Mouse (Mus musculus) thymus, postnatal 4 days (tissue): Measurements from ENCODE around the gene Prpf31.
"Not testable (repeated sequence)": the region's sequence is repeated elsewhere in the genome, so short reads cannot be mapped to it uniquely, and the experiment has no call there.

Experiments used
- DNase-seq: peaks from one replicate; pipeline ENCODE4 v3.0.0; 2021

The Prpf31 gene

DNA sequence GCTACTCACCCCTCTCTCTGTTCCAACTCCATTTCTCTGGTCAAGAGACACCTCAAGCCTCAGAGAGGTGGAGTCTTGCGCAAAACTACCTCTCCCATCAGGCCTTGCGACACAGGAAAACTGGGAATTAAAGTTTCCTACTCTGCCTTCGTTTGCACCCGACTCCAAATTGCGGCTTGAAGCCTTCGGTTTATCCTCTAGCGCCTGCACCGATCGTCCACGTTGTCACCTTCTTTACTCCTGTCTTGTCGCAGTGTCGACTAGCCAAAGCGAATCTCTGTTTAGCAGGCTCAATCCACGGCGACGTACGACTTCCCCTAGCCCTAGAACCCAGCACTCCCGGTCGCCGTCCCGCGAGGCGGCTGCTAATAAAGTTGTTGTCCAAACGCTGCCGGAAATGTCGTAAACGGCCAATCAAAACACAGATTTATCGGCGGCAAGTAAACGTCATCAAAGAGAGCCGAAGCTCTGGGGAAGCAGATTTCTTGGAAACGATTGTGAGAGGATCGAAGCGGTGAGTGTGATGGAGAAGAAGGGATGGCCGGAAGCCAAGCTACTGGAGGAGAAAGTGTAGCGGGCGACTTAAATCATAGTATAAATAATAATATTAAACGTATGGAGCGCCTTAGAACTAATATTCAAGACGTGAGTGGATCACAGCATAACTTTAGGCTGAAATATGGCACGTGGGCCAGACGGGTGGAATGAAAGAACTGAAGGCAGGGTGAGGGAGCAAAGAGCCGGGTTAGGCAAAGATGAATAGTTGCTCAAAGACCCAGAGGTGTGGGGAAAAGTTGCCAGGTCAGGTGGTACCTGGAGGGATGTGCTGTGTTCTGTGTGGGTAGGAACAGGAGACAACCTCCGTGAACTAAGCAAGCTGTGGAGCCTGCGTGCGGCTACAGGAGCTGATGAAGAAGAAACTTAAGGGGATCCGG is at the start of gene Prpf31, which contains the start of gene Tfpt:
Gene Prpf31 (plus strand): TSS at position 443 of the 935 bp plus-strand sequence.
Gene Tfpt (minus strand): TSS at position 387 of the 935 bp plus-strand sequence.
- DNase-seq: peak; percentile 87

DNA sequence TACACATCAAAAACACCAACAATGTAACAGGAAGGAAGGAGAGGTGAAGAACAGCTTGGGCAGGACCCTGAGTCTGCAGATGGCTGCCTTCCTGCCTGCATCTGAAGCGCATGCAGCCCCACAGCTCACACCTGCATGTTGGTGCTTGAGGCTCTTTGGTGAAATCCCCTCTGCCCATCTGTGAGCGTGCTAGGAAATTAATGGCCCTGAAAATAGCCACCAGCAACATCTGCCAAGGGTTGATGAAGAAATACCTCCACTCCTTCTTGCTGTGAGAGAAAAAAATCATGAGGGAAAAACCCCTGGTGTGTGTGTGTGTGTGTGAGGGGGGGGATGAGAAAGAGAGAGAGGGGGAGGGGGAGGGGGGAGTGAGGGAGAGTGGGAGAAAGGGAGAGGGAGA is 49.8 kb upstream of the Prpf31 start:
- DNase-seq: peak; percentile 13

DNA sequence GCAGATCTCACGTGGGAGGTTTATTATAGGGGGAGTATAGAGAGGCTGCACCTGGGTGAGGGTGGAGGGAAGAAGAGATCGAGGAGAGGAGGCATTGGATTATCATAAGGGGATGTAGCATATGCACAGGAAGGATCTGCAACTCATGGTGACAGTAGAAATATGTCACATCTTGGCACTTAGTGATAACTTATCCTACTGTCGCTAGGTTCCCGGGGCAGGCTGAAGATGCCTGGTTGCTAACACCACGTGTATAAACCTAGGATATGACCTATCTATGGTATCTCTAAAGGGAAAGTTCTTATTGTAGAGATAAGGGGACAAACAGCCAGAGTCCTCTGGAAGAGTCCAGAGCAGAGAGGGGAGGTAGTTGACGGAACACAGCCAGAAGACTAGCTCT is 44.0 kb upstream of the Prpf31 start:
- no peak for DNase-seq

DNA sequence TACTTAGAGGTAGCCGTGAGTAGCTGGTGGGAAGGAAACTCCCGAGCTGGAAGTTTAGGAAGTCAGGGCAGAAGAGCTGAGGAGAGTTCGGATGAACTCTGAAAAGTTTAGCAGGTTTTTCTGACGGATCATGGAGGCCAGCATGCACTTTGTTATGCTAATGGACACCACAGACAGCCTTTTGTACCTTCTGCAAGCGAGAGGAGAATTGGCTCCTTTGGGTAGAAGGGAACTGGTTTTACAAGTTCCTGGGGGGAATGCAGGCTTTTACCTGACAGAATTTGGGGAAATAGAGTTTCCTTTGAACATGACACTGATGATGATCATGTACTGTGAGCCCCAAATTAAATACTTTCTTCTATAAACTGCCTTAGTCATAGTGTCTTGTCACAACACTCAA is 43.5 kb upstream of the Prpf31 start:
- DNase-seq: no peak

DNA sequence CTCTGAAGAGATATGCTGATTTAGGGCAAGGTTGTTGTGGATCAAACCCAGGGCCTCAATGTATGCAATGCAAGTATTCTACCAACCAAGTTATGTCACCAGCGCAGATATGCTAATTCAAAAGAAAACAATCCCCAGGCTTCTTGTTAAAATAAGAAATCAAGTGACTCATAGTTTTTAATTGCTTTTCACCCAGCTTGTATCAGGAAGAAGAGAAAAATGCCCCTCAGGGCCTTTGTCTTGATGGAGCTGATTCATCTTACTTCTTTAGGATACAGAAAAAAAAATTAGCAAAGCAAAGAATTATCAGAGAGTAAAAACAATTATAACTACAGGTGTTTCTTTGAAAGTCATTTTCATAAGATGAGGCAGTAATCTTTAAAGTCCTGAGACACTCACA is 42.5 kb upstream of the Prpf31 start:
- DNase-seq: no peak

DNA sequence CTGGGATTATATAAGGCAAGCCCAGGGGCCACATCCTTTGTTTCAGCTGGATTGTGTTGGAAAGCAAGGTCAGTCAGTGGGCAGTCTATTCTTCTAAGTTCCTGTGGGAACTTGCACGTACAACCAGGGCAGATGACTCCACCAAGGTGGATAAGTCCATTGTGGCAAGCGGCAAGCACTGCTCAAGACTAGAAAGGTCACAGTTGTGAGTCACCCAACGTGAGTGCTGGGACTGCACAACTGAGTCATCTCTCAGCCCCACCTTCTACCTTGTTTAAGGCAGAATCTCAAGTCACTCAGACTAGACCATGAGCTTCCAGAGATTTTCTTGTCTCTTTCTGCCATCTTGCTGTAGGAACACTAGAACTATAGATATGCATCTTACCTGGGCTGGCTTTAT is 39.2 kb upstream of the Prpf31 start:
- DNase-seq: no peak

DNA sequence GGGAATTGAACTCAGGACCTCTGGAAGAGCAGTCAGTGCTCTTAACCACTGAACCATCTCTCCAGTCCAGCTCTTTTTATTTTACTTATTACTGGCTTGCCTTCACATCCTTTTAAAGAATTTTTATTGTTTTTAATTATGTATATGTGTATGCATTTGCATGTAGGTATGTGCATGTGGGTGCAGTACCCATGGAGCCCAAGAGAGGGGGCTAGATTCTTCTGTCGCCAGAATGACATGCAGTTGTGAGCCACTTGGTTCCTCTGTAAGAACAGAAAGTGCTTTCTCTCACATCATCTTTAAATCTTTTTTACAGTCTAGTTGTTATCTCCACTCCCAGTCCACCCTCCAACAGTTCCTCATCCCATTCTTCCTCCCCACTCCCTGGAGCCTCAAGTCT is 38.3 kb upstream of the Prpf31 start:
- no peak for DNase-seq

DNA sequence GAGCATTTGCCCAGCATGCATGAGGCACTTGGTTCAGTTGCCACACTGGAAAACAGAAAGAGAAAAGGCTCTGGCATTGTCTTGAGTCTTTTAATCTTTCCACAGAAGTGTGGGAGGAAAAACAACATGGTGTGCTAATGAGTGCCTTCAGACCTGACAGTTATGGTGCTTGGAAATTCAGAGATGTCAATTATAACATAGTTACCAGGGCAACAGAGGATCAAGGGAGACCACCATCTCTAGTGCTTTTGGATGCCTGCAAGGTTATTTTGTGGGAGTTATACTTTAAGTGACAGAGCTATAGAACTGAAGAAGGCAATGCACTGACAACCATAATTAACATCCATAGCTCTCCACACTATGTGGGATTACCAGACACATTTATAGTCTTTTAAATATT is 35.9 kb upstream of the Prpf31 start:
- no peak for DNase-seq

DNA sequence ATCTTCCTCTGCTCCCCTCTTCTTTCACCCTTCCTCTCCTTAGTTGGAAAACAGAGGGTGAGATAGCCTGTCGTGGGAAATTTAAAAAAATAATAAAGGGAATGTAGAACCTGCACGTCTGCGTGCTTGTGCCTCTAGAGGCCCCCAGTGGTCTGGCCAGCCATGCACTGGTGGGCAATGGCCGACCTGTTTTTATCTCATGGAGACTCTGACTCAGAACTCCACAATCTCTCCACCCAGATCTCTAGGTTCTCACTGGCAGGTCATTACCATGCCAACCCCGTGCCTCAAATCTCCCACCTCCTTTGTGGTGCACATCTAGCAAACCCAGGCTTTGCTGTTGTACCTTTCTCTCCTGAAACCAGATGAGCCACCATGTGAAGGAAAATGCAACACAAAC is 35.1 kb upstream of the Prpf31 start:
- DNase-seq: no peak

DNA sequence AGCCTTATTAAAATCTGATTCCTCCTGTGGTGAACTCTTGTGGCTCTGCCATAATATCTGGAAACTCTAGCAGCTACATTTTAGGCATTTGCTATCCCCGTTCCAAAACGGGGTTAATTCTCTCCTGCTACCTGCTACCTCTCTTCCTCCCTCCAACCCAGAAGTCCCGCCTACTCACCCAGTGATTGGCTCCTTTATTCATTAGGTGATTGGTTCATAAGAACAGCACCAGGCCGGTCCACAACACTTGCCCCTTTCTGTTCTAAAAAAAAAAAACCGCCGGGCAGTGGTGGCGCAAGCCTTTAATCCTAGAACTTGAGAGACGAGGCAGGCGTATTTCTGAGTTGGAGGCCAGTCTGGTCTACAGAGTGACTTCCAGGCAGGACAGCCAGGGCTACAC is 34.6 kb upstream of the Prpf31 start:
- no peak for DNase-seq

DNA sequence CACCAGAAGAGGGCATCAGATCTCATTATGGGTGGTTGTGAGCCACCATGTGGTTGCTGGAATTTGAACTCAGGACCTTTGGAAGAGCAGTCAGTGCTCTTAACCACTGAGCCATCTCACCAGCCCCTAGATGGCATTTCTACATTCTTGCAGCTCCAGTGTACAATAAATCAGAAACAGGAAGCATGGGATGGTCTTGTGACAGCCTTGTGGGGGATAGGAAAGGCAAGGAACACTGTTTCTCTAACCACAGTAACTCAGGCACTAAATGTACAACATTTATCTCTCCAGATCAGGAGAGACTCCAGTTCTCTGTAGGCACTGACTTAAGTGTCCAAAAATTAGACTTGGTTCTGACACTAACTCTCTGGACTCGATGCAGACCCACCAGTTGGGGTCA is 32.0 kb upstream of the Prpf31 start:
- DNase-seq: not testable (repeated sequence)

DNA sequence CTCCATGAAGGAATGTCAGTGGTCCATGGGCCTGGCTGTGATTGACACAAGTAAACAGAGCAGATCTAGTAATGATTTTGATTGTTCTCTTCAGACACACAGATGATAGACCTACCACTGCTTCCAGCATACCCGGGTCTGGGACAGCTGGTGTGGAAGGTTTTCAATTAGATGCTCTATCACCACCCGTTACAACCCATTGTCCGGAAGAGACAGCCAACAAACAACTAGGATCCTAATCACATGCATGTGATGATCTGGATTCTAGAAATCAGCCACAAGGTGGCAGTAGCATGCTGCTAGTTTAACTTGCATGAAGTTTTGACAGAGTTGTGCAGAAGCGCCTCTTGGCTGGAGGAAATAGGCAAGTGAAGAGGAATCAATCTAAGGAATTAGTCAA is 28.7 kb upstream of the Prpf31 start:
- peak; percentile 71 for DNase-seq

DNA sequence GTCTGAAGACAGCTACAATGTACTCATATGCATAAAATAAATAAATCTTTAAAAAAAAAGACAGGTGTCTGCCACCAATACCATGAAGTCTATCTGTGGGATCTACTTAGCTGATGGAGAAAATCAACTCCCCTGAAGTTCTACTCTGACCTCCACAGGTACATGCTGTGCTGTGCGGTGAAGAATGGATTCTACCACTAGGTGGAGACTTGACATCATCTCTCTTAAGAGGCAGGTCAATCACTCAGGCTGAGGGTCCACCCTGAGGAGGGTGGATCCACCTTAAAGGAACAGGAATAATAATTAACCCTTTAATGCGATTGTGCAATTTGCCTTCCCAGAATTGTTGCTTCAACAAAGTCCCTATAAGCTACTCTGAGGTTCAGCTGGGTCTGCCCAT is 23.0 kb upstream of the Prpf31 start:
- DNase-seq: peak; percentile 32

DNA sequence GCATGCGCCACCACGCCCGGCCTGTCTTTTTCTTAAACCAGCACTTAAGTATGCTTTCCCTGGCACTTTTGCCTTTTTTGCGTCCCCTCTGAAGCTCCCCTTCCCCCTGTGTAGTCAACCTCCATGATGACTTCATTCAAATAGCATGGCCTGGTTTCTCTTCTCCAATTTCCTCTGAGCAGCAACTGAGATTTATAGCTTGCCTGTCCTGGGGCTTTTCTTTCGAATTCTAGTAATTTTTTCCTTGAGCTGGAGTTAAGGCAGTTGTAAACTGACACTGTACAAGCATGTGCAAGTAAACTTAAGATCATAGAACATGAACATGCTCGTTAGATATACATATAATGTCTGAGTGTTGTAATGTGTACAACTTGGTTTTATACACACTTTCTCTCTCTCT is 22.4 kb upstream of the Prpf31 start:
- DNase-seq: no peak

DNA sequence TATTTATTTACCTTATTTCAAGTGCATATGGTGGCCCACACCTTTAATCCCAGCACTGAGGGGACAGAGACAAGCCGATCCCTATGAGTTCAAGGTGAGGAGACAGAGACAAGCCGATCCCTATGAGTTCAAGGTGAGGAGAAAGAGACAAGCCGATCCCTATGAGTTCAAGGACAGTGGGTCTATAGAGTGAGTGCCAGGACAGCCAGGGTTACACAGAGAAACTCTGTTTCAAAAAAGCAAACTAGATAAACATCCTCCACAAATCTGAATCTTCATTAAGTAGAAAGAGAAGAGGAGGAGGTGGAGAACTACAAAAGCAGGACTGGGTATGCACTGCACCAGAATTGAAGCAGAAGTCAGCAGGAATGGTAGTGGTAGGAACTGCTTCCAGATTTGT is 21.1 kb upstream of the Prpf31 start:
- no peak for DNase-seq

DNA sequence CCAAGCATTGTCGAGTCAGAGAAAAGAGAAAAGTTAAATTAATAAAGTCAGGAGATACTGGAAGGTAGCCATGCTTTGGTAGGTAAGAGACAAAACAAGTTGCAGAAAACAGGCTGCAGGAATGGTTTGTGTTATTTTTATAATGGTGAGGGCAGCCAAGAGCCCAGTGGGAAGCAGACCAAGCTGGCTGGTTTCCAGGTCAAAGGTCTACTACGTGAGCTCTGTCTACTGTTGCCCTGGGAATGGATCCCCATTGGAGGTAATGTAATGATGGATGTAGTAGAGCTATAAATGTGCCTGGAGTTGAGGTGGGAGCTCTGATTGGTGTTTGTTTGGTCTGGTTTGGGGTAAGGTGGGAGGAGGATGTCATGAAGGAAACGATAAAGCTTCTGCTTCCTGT is 20.7 kb upstream of the Prpf31 start:
- DNase-seq: no peak

DNA sequence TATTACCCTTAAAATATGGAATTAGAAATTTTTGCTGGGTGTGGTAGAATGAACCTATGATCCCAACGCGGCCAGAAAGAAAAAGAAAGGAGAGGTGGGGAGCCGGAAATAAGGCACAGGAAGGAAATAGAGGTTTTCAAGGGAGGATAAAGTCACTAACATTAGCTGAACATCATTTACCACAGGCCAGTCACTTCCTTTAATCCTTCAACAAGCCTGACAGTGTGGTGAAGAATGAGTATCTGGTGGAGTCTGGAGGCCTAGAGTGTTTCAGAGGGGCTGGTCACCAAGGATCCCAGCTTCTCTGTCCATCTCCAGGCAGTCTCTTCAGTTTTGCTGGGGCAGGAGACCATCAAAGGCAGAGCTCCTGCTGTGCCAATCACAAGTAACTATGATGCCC is 19.3 kb upstream of the Prpf31 start:
- DNase-seq: no peak

DNA sequence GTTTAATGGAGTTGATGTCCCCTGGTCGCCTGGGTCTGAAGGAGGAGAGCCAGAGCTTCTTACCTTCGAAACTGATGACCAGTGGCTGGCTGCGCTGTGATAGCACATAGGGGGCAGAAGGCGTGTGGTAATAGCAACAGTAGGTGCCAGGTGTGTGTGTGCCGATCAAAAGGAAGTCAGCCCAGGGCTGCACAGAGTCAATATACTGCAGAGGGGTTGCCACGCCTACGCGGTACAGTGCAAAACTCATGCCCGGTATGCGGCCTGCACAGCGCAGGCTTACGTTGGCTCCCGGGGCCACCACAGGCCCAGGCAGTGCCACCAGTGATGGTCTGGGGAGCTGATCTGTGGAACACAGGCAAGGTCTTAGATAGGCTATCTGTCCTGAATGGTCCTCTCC is 18.8 kb upstream of the Prpf31 start:
- DNase-seq: no peak

DNA sequence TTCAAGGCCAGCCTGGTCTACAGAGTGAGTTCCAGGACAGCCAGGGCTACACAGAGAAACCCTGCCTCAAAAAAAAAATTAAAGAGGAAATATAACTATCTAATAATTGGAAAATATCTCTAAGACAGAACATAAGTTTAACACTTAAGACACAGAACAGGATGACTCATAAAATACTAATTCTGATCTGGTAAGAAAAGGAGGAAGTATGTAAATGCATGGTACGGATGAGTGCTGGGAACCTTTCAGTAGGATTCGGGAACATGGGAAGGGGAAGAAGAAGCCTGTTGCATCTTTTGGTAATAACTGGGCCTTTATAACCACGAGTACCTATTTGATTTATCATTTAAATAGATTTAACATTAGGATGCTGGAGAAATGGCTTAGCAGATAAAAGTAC is 15.8 kb upstream of the Prpf31 start:
- DNase-seq: no peak

DNA sequence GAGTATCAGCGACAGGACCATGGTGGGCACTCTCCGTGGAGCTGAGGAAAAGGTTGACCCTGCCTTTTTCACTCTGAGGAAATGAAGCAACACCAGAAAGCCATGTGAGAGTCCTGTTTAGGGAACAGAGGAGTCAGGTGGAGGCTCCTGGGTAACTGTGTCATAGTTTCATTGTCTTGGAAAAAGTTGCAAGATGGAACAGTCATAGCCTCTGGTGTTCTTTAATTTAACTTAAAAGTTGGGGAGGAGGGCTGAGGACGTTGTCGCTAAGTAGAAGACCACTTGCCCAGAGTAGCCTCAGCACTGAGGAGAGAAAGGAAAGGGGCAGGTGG is 13.8 kb upstream of the Prpf31 start, which contains the start of gene Oscar:
Gene Oscar (minus strand): TSS at position 101 of the 332 bp plus-strand sequence.
- no peak for DNase-seq

DNA sequence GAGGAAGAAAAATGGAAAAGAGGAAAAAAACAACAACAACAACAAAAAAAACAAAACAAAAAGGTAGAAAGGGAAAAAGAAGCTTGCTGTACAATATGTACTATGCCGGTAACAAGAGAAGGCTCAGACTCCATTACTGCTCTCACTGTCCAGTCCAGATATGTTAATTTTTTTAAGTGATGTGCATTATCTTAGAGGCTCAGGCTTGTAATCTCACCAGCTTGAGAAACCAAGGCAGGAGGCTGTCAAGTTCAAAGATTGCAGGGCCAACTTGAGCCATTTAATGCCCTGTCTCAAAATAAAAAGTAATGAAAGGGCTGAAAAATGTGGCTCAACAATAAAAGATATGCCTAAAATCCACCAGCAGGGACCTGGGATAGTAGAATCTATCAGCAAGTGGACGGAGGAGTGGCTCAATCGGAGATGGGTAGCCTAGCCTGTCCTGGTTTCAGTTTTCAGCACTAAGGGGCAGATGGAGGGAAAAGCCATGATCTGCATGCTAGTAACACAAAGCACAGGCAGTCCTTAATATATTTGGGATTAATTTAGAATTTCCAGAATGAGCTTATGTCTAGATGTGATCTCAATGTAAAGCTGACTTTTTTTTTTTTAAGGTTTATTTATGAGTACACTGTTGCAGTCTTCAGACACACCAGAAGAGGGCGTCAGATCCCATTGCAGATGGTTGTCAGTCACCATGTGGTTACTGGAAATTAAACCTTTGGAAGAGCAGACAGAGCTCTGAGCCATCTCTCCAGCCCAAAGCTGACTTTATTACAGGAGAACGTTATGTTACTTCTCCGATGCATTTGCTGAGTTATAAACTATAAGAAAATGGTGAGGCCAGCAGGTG is 13.2 kb upstream of the Prpf31 start:
- DNase-seq: peak; percentile 64

DNA sequence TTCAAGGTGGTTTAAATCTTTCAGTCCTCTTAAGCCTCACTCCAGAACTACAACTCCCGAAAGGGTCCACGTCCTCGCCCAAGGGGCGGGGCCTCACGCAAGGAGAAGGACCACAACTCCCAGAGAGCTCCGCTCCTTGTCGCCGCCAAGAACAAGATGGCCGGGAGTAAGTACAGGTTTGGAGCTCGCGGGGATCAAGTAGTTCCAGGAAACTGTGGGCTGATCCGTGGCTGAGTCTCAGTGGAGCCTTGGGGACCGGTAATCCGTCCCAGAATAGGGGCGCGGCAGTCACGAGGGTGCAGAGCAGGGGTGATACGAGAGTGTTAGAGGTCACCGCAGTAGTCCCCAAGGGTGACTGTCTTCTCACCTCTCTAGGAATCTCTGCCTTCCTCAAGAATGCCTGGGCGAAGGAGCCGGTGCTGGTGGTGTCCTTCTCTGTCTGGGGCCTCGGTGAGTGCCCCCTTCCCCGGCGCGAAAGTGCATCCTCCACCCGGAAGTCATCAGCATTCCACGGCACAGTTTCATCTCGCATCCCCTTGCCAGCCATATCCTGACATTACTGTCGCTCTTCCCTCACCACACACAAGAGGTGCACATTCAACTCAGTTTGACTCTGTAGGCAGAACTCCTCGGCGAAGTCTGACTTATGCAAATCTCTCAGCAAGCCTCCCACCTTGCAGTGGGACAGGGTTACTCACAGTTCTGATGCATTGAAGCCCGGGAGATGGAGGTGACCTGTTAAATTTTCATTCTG is 12.4 kb upstream of the Prpf31 start, which contains the start of gene Ndufa3:
Gene Ndufa3 (plus strand): TSS at position 132 of the 754 bp plus-strand sequence.
- peak; percentile 92 for DNase-seq

DNA sequence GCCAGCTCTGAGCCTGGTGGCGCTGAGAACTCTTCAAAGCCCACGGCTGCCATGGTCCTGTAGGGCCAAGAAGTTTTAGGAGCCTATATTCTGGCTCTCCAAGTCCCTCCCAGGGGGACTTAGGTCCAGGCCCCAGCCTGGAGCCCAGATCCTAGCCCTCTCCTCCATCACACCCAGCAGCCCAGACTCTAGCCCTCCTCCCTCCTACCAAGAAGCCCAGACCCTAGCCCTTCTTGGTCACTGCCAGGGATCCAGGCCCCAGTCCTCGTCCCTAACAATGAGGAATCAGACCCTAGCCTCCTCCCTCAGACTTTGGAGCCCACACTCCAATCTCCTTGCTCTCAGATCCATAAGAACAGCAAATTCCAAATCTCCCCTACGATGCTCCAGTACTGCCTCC is 755 bp upstream of the Prpf31 start:
- DNase-seq: peak; percentile 21
